11 mouse cellular contexts compared by ENCODE assay signal in the genomic region with DNA sequence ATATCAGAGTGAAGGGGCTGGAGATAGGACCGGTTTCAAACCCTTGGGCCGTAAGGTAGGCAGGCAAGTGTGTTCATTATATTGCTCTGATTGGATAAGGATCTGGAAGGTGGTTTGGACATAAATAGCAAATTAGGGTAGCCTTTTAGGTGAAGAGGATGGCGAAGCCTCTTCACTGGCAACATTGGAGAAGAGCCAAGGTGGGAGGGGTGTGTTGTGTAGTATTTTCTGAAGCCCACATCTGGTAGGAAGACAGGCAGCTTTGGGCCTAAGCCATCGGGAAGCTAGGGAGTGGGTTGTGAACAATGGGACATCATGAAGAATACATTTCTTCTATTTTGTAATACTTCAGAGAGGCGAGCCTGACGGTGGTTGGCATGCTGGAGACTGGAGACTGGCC.
A peak's percentile ranks its signal among the peaks of the same experiment; 100 is the strongest.
DNase-seq lines count a peak whose midpoint lies in the region; ATAC-seq lines count a peak whose summit lies in the region.
"Had no signal": no experiment of that assay in that cellular context is flagged by ENCODE, and none has a peak within 500 bp of the region (broad histone marks: within the 10 kb centered on the region; RNA-seq: fewer than 3 reads in every experiment).

No protein-coding gene starts in this region.

- H3K27me3 ChIP-seq in heart, embryonic 13.5 days (replicated peaks), result no peaks in the 10 kb centered on the region
- H3K27me3 ChIP-seq in heart, embryonic 10.5 days (ENCODE audit: insufficient read depth, poor library complexity, severe bottlenecking), result no peaks in the 10 kb centered on the region
- H3K27me3 ChIP-seq in lung, embryonic 16.5 days (ENCODE audit: control insufficient read depth, insufficient read depth, low read depth, low read length), result no peaks in the 10 kb centered on the region
- H3K27me3 ChIP-seq in liver, embryonic 15.5 days, result no peaks in the 10 kb centered on the region
- H3K27me3 ChIP-seq: kidney, embryonic 15.5 days had no signal

- ATAC-seq in heart, embryonic 13.5 days (ENCODE audit: extremely low read depth, insufficient number of reproducible peaks, low FRiP score, low TSS enrichment), result no peak
- ATAC-seq in lung, embryonic 16.5 days (ENCODE audit: low read depth), result peak; percentile 10; the same call in 1 of the 2 replicates
- ATAC-seq in liver, embryonic 15.5 days (ENCODE audit: insufficient read depth), result no peak
- ATAC-seq: forebrain, postnatal 0 days had no signal

- no peaks in the 10 kb centered on the region for H3K9me3 ChIP-seq in heart, embryonic 13.5 days
- H3K9me3 ChIP-seq in heart, embryonic 10.5 days, result no peaks in the 10 kb centered on the region
- H3K9me3 ChIP-seq in lung, embryonic 16.5 days (ENCODE audit: control insufficient read depth, low read length), result no peaks in the 10 kb centered on the region
- no peaks in the 10 kb centered on the region for H3K9me3 ChIP-seq in liver, embryonic 15.5 days (replicated peaks)
- H3K9me3 ChIP-seq: G1E; kidney, embryonic 15.5 days had no signal

- H3K4me1 ChIP-seq in heart, embryonic 13.5 days, result peaks cover 34% of the 10 kb centered on the region
- peaks cover 25% of the 10 kb centered on the region for H3K4me1 ChIP-seq in heart, embryonic 10.5 days
- H3K4me1 ChIP-seq in lung, embryonic 16.5 days (replicated peaks; ENCODE audit: control insufficient read depth, insufficient read depth, low read length), result peaks cover 9% of the 10 kb centered on the region
- peaks cover 8% of the 10 kb centered on the region for H3K4me1 ChIP-seq in liver, embryonic 15.5 days (replicated peaks)

- no peak for DNase-seq in heart, embryonic 10.5 days (ENCODE audit: low spot score)
- no peak for DNase-seq in lung, postnatal 25 days (ENCODE audit: low spot score)
- DNase-seq in NIH3T3 (ENCODE audit: low read depth), result peak; percentile 27
- no peak for DNase-seq in testis, postnatal 14 days (ENCODE audit: low spot score)
- DNase-seq: forebrain, postnatal 0 days had no signal

- peak overlapping the region; percentile 54 for H3K4me2 ChIP-seq in heart, embryonic 13.5 days
- no peak overlapping the region for H3K4me2 ChIP-seq in lung, embryonic 16.5 days (ENCODE audit: low read depth, low read length)
- peak overlapping the region; percentile 50; the same call in 1 of the 2 replicates for H3K4me2 ChIP-seq in liver, embryonic 15.5 days

- no peaks in the 10 kb centered on the region for H3K36me3 ChIP-seq in heart, embryonic 13.5 days
- H3K36me3 ChIP-seq in heart, embryonic 10.5 days, result no peaks in the 10 kb centered on the region
- no peaks in the 10 kb centered on the region for H3K36me3 ChIP-seq in lung, embryonic 16.5 days (ENCODE audit: control insufficient read depth, insufficient read depth, low read length)
- H3K36me3 ChIP-seq in liver, embryonic 15.5 days (replicated peaks), result no peaks in the 10 kb centered on the region
- H3K36me3 ChIP-seq: G1E; kidney, embryonic 15.5 days had no signal

- no peak overlapping the region for H3K9ac ChIP-seq in heart, embryonic 13.5 days
- H3K9ac ChIP-seq in lung, embryonic 16.5 days (ENCODE audit: low read length), result no peak overlapping the region
- H3K9ac ChIP-seq in liver, embryonic 15.5 days, result no peak overlapping the region
- H3K9ac ChIP-seq: forebrain, postnatal 0 days; kidney, embryonic 15.5 days had no signal

- H3K4me3 ChIP-seq in heart, embryonic 13.5 days, result no peak overlapping the region
- H3K4me3 ChIP-seq in heart, embryonic 10.5 days, result no peak overlapping the region
- H3K4me3 ChIP-seq in lung, embryonic 16.5 days (ENCODE audit: low read length), result no peak overlapping the region
- H3K4me3 ChIP-seq in liver, embryonic 15.5 days (replicated peaks), result 0 out of 2 replicates have a peak overlapping the region, but pooled peaks have one; percentile 32
- H3K4me3 ChIP-seq: kidney, embryonic 15.5 days had no signal

- WGBS in heart, embryonic 13.5 days, result 78% methylated on average over 6 of the region's 6 CpGs
- 88% methylated on average over 6 of the region's 6 CpGs for WGBS in heart, embryonic 10.5 days
- 80% methylated on average over 6 of the region's 6 CpGs for WGBS in lung, embryonic 16.5 days
- 59% methylated on average over 6 of the region's 6 CpGs for WGBS in liver, embryonic 15.5 days (ENCODE audit: insufficient replicate concordance)

- H3K27ac ChIP-seq in heart, embryonic 13.5 days (replicated peaks), result 0 out of 2 replicates have a peak overlapping the region, but pooled peaks have one; percentile 7
- H3K27ac ChIP-seq in heart, embryonic 10.5 days, result no peak overlapping the region
- no peak overlapping the region; the same call in 1 of the 2 replicates for H3K27ac ChIP-seq in lung, embryonic 16.5 days (ENCODE audit: low read length)
- no peak overlapping the region for H3K27ac ChIP-seq in liver, embryonic 15.5 days (replicated peaks)
- H3K27ac ChIP-seq: hindbrain, postnatal 0 days; kidney, embryonic 15.5 days had no signal
